Mouse (Mus musculus): ENCODE measurements around the gene Olfr52.
"Not testable (repeated sequence)": the region's sequence is repeated elsewhere in the genome, so short reads cannot be mapped to it uniquely, and the experiment has no call there.

The Olfr52 gene

GRCm38 (mm10) chr2:86185583-86185982 is at the start of gene Olfr52:
Gene Olfr52 (minus strand): TSS chr2:86185683.
- no peak for DNase-seq (ENCODE audit: extremely low spot score)

DNA sequence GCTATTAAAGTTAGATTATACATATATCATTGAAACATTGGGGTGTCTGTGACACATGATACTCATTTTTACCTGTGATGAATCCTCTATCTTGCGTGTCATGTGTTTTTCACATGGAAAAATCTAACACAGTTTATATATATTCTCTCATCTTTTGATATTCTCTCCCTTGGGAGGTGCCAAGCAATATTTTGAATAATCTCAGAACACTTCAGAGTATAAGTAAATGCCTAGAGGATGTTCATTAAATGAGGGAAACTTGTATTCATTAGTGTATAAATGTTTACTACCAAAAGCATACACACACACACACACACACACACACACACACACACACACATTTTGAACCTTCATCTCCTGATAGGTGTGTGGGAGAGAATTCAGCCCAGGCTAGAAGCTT is 45.8 kb upstream of the Olfr52 start, which contains the start of gene Olfr1047:
Gene Olfr1047 (minus strand): TSS at position 101 of the 400 bp plus-strand sequence.
- no peak for DNase-seq (ENCODE audit: extremely low spot score)

GRCm38 (mm10) chr2:86219214-86219613 is 33.7 kb upstream of the Olfr52 start, which contains the start of gene Olfr1046:
Gene Olfr1046 (minus strand): TSS chr2:86219314.
- no peak for DNase-seq (ENCODE audit: extremely low spot score)

- no peak for DNase-seq (ENCODE audit: extremely low spot score)
Measured at GRCm38 (mm10) chr2:86202909-86203308, 17.4 kb upstream of the Olfr52 start, which contains the start of gene Olfr1045. Gene Olfr1045 (minus strand): TSS chr2:86203009.

- DNase-seq (ENCODE audit: extremely low spot score): no peak
Measured at GRCm38 (mm10) chr2:86195863-86196262, 10.4 kb upstream of the Olfr52 start.

DNA sequence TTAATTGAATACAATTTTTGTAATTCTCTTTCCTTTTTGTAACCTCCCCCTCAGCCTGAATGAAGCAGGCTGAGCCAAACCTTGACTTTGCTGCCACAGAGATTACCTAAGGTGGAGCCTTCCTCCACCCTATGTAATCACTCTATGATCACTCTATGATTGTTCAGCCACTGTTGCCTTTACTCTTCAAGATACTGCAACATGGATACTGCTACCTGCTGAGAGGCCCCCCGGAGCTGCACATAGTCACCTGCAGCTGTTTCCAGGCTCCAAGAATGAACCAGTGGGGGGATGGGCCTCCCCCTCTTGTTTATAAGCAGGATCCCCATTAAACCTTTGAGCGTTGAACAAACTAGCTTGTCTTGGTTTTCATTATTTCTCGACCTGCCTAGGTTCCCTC is 5.5 kb downstream of the Olfr52 start:
- no peak for DNase-seq (ENCODE audit: extremely low spot score)

DNA sequence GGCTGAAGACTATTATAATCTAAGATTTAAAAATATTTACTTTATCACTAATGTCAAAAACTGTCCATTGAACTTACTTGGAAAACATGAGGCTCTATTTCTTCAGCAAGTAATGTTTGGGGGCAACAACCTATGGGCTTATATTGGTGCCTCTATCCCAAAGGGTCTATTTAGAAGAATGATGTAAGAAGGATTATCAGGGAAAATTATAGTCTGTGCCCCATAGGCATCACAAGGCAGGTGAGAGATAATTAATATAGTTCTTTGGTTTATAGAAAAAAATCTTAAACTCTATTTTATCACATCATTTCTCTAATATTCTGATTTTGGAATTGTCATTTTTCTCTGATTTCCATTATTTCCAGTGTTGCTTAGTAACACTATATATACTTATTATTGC is 7.8 kb downstream of the Olfr52 start, which contains the start of gene Olfr1044:
Gene Olfr1044 (minus strand): TSS at position 101 of the 400 bp plus-strand sequence.
- DNase-seq (ENCODE audit: extremely low spot score): no peak

- not testable (repeated sequence) for DNase-seq (ENCODE audit: extremely low spot score)
Measured at GRCm38 (mm10) chr2:86175422-86175821, 10.1 kb downstream of the Olfr52 start.

GRCm38 (mm10) chr2:86167422-86167821 is 18.1 kb downstream of the Olfr52 start, which contains the start of gene Olfr1043:
Gene Olfr1043 (minus strand): TSS chr2:86167522.
- no peak for DNase-seq (ENCODE audit: extremely low spot score)

DNA sequence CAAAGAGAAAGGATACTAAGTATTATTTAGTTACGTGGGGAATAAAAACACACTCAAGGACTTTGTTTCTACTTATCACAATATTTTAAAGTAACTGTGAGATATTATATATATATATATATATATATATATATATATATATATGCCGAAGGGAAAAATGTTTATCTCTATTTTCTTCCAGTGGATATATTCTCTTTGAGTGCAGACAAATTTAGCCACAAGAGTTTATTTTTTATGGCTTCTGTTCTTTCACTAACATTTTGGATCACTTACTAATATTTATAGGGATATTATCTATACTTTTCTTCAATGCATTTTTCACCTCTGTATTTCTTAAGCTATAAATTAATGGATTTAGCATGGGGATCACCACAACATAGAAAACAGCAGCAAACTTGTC is 23.7 kb downstream of the Olfr52 start, which contains the start of gene Olfr1042:
Gene Olfr1042 (minus strand): TSS at position 101 of the 400 bp plus-strand sequence.
- no peak for DNase-seq (ENCODE audit: extremely low spot score)

DNA sequence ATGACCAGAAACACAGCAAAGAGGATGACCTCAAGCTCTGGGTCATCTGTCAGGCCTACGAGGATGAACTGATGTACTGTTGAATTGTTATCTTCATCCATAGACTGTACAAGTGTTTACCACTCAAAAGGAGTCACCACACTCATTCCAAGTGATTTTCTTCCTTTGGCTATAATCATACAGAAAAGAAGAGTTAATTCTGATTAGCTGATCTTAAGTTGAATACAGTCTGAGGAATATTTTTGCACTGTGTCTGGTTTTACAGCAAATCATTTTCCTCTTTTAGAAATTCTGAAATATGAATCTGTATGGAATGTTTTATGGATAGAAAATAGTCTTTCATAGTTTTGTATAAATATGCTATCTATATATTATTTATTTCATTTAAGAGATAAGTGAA is 38.9 kb downstream of the Olfr52 start, which contains the start of gene Olfr1040:
Gene Olfr1040 (minus strand): TSS at position 101 of the 400 bp plus-strand sequence.
- no peak for DNase-seq (ENCODE audit: extremely low spot score)

DNA sequence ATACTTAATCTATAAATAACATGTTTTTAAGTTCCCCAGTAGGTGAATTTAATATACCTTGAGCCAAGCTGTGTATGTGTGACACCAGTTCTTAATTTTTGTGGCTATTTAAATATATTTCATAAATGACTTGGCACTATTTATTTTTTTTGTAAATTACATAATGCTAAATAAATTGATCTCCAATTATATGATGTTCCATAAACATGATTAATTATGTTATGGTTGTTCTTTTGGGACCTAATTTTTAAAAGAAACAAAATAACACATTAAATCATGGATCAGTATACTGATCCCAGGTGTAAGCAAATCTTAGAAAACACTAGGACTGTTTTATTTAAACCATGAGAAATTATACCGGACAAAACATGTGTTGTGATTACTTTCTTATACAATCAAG is 49.7 kb downstream of the Olfr52 start, which contains the start of gene Olfr1039:
Gene Olfr1039 (minus strand): TSS at position 101 of the 400 bp plus-strand sequence.
- DNase-seq (ENCODE audit: extremely low spot score): no peak

Data from embryo, embryonic 9.5 days (tissue).